Mouse (Mus musculus): ENCODE measurements around the gene Slc25a23. TPM values are rescaled to one million over a fixed set of nuclear protein-coding genes. Genes with fewer than 3 reads are reported as not detected.
A peak's percentile ranks its signal among the peaks of the same experiment; 100 is the strongest.

Gene Slc25a23
- total RNA-seq, 2 experiments from 2014 or later = 322 to 366 TPM

GRCm38 (mm10) chr17:57007137-57007905, 52.3 kb downstream of the Slc25a23 start:
- H3K4me3 ChIP-seq = no peak overlapping the region
- DNase-seq (ENCODE audit: extremely low spot score in 1 of 2, low spot score in 2 of 2) = no peak
- no peak overlapping the region for H3K27ac ChIP-seq
- intact Hi-C loops (cut with DNase I) = no loop called here
- TF ChIP-seq CTCF (IDR thresholded peaks at IDR 0.05) = peak; percentile 10; the same call in 1 of the 2 replicates

GRCm38 (mm10) chr17:57003994-57004393, 55.7 kb downstream of the Slc25a23 start:
- DNase-seq (ENCODE audit: extremely low spot score in 1 of 2, low spot score in 2 of 2) = no peak
- intact Hi-C loops (cut with DNase I) = loop anchor here (5.0 kb wide), 1 partner anchor 197 kb away; no protein-coding TSS in a partner anchor
- H3K4me3 ChIP-seq = no peak overlapping the region
- no peak for TF ChIP-seq CTCF (IDR thresholded peaks at IDR 0.05)
- H3K27ac ChIP-seq = no peak overlapping the region

DNA sequence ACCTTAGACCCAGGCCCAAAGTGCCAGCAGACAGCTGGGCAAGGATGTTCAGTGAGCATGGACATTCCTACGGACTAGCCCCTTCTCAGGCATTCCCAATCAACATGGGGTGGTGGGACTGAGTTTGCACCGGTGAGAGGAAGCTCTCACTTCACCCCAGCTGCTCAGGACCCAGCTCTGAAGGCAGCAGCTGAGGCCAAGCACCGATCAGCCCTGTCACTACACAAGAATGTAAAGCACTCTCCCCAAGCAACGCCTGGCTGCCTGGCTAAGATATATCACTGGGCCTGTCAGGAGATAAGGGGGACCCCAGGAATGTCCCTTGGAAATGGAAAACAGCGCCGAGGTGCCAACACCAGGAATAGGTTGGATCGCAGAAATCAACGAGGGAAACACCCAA, 58.4 kb downstream of the Slc25a23 start:
- no peak for DNase-seq (ENCODE audit: extremely low spot score in 1 of 2, low spot score in 2 of 2)
- intact Hi-C loops (cut with DNase I) = loop anchor here (5.0 kb wide), 1 partner anchor 194 kb away; no protein-coding TSS in a partner anchor
- no peak overlapping the region for H3K4me3 ChIP-seq
- H3K27ac ChIP-seq = no peak overlapping the region
- TF ChIP-seq CTCF (IDR thresholded peaks at IDR 0.05) = no peak

DNA sequence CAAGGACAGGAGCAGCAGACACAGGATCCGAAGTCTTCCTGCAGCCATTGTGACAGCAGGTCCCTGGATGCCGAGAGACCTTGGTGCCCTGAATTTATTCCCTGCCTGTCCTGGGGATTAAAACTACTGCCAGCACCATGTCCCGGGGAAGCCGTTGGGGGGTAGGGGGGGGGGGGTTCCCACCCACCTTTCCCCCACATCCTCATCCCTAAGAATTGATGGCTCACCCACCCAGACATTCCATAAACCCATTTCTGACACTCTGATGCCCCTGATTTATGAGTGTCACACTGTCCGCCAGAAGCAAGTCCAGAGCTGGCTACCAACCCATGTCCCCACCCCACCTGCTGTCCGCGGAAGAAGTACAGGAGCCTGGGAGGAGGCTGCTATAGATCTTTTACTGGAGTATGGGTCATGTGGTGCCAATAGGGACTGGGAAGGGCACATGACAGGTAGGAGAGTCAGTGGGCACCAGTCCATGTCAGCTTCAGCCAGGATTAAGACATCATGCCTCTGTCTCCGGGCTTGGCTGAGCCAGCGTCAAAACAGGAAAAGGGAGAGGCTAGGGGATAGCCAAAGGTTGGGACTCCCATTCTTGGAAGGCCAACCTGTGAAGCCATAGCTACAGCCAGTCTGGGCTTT, 59.6 kb downstream of the Slc25a23 start, which contains the start of gene Pspn:
Gene Pspn (minus strand): TSS at position 51 of the 642 bp plus-strand sequence.
- intact Hi-C loops (cut with DNase I) = loop anchor here (5.0 to 10.0 kb wide), 4 partner anchors 167 to 335 kb away; partner anchors contain the start of genes Gpr108 and Trip10
- Histone ChIP-seq H3K27ac (no peak within 1 kb of the TSS), H3K4me3 (no peak within 1 kb of the TSS)
- TF ChIP-seq CTCF (IDR thresholded peaks at IDR 0.05) = no peak
- no peak for DNase-seq (ENCODE audit: extremely low spot score in 1 of 2, low spot score in 2 of 2)

DNA sequence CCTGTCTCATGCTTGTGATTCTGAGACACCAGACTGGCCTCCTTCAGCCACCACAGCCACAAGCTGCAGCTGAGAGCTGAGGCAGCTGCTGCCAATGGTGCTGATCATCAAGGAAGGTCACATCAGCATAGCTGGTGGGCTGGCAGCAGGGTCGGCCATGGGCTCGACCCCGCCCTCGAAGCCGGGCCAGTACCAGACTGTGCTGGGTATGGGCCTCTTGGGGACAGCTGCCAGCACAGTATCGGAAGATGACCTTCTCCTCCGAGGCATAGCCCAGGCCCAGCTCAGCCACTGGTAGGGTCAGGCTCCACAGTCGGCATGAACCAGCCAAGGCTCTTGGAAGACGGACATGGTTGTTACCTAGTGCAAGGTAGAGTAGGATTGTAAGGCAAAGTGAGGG, 60.2 kb downstream of the Slc25a23 start:
- no peak overlapping the region for H3K27ac ChIP-seq
- no peak overlapping the region for H3K4me3 ChIP-seq
- no peak for TF ChIP-seq CTCF (IDR thresholded peaks at IDR 0.05)
- no peak for DNase-seq (ENCODE audit: extremely low spot score in 1 of 2, low spot score in 2 of 2)
- intact Hi-C loops (cut with DNase I) = loop anchor here (5.0 to 10.0 kb wide), 3 partner anchors 168 to 335 kb away; partner anchors contain the start of genes Gpr108 and Trip10

GRCm38 (mm10) chr17:56997029-56997667, 62.5 kb downstream of the Slc25a23 start, which contains the start of gene Alkbh7:
Gene Alkbh7 (plus strand): TSS chr17:56997339.
- peak; percentile 64 for TF ChIP-seq CTCF (IDR thresholded peaks at IDR 0.05)
- intact Hi-C loops (cut with DNase I) = loop anchor here (5.0 to 10.0 kb wide), 3 partner anchors 170 to 338 kb away; partner anchors contain the start of genes Gpr108 and Trip10
- DNase-seq (ENCODE audit: extremely low spot score in 1 of 2, low spot score in 2 of 2) = peak; percentile 88 to 92
- peak within 1 kb of the TSS; percentile 85 for H3K4me3 ChIP-seq
- peak within 1 kb of the TSS; percentile 89 for H3K27ac ChIP-seq

DNA sequence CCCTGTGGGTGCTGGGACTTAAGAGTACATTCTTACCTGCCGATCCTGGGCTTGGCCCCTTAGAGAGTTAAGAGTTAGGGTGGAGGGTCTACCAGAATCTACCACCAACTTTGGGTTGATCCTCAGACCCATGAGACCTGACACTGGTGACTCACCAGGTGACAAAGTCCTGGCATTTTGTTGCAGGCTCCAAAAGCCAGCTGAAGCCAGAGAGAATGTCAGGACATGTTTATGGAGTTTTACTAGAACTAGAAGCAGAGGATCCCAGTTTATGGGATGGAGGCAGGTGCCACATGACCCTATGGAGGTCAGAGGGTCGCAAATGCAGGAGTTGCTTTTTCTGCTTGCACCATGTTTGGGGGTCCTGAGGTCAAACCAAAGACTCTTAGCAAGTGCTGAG, 63.2 kb downstream of the Slc25a23 start:
- intact Hi-C loops (cut with DNase I) = loop anchor here (5.0 to 10.0 kb wide), 3 partner anchors 171 to 338 kb away; partner anchors contain the start of genes Gpr108 and Trip10
- Histone ChIP-seq H3K27ac (peak overlapping the region; percentile 89), H3K4me3 (peak overlapping the region; percentile 85)
- no peak for DNase-seq (ENCODE audit: extremely low spot score in 1 of 2, low spot score in 2 of 2)
- no peak for TF ChIP-seq CTCF (IDR thresholded peaks at IDR 0.05)

- H3K4me3 ChIP-seq = no peak overlapping the region
- no peak for TF ChIP-seq CTCF (IDR thresholded peaks at IDR 0.05)
- DNase-seq (ENCODE audit: extremely low spot score in 1 of 2, low spot score in 2 of 2) = no peak
- no peak overlapping the region for H3K27ac ChIP-seq
- intact Hi-C loops (cut with DNase I) = loop anchor here (5.0 to 10.0 kb wide), 3 partner anchors 172 to 340 kb away; partner anchors contain the start of genes Gpr108 and Trip10
Observed at GRCm38 (mm10) chr17:56995046-56995445, 64.6 kb downstream of the Slc25a23 start.

Other genes with a start within 250 kb of the Slc25a23 start
- 1 to 10 TPM; 2.2 to 3.5 TPM for gene Rfx2, start 228.8 kb downstream of the Slc25a23 start, total RNA-seq (2021)
- not detected for gene Acsbg2, start 185.4 kb downstream of the Slc25a23 start, total RNA-seq (2021)
- not detected for gene 1700061G19Rik, start 184.4 kb downstream of the Slc25a23 start, total RNA-seq (2021)
- 10 to 100 TPM; 80.8 to 87.6 TPM for gene Mllt1, start 124.4 kb downstream of the Slc25a23 start, total RNA-seq (2021)
- not detected for gene Acer1, start 77.7 kb downstream of the Slc25a23 start, total RNA-seq (2021)
- gene Clpp, start 69.6 kb downstream of the Slc25a23 start, total RNA-seq (2021) = 10 to 100 TPM; 62.4 to 64.7 TPM
- gene Alkbh7, start 62.5 kb downstream of the Slc25a23 start, total RNA-seq (2021) = 10 to 100 TPM; 22.8 to 26.9 TPM
- gene Pspn, start 59.8 kb downstream of the Slc25a23 start, total RNA-seq (2021) = not detected
- 10 to 100 TPM; 61.0 to 61.2 TPM for gene Gtf2f1, start 48.6 kb downstream of the Slc25a23 start, total RNA-seq (2021)
- gene Gm17949, start 48.4 kb downstream of the Slc25a23 start, total RNA-seq (2021) = under 1 TPM in 1 of 2 experiments, not detected in 1; 0.49 TPM
- gene Khsrp, start 28.3 kb downstream of the Slc25a23 start, total RNA-seq (2021) = 100 to 1,000 TPM; 107 to 110 TPM
- gene Slc25a41, start 18.2 kb downstream of the Slc25a23 start, total RNA-seq (2021) = not detected
- under 1 TPM in 1 of 2 experiments, not detected in 1; 0.77 TPM for gene Crb3, start 758 bp downstream of the Slc25a23 start, total RNA-seq (2021)
- 1 to 10 TPM; 1.0 to 1.5 TPM for gene Dennd1c, start 18.7 kb upstream of the Slc25a23 start, total RNA-seq (2021)
- 100 to 1,000 TPM; 584 to 587 TPM for gene Tubb4a, start 27.9 kb upstream of the Slc25a23 start, total RNA-seq (2021)
- gene Tnfsf9, start 45.5 kb upstream of the Slc25a23 start, total RNA-seq (2021) = under 1 TPM; 0.27 to 0.44 TPM
- under 1 TPM in 1 of 2 experiments, not detected in 1; 0.58 TPM for gene Cd70, start 89.9 kb upstream of the Slc25a23 start, total RNA-seq (2021)
- not detected for gene Tnfsf14, start 134.3 kb upstream of the Slc25a23 start, total RNA-seq (2021)
- under 1 TPM; 0.29 to 0.42 TPM for gene C3, start 168.3 kb upstream of the Slc25a23 start, total RNA-seq (2021)
- 10 to 100 TPM; 24.4 to 24.7 TPM for gene Gpr108, start 188.6 kb upstream of the Slc25a23 start, total RNA-seq (2021)
- 10 to 100 TPM in 1 of 2 experiments, 1 to 10 TPM in 1; 9.9 to 10.5 TPM for gene Trip10, start 189.6 kb upstream of the Slc25a23 start, total RNA-seq (2021)
- gene Vav1, start 219.2 kb upstream of the Slc25a23 start, total RNA-seq (2021) = 1 to 10 TPM; 3.1 to 3.5 TPM

Measured in left cerebral cortex, adult 2 months (tissue).